Mouse (Mus musculus) MEL (cell line): ENCODE data around the gene 4933407L21Rik. TPM values are rescaled to one million over a fixed set of nuclear protein-coding genes. Genes with fewer than 3 reads are reported as not detected.

Experiments used
- DNase-seq: peaks from one replicate; pipeline ENCODE4 v3.0.0; 2011; ENCODE audit warnings: low read depth, low spot score
- H3K27ac ChIP-seq: 2 replicates; pipeline ENCODE4 v1.5.1; 2012; ENCODE audit warnings: low read depth, mild to moderate bottlenecking, control low read depth, low read length, moderate library complexity; ENCODE audit not compliant: control insufficient read depth
- H3K27me3 ChIP-seq, 2 experiments: fragments of 150-350 bp in 1 of 2; sonication (generic) in 1 of 2; 2 replicates each; pipeline ENCODE4 v1.6.1; 2012; ENCODE audit warnings: low read length in 2 of 2, mild to moderate bottlenecking in 2 of 2, improper control_type of control experiment in 1 of 2, moderate library complexity in 1 of 2; ENCODE audit not compliant: insufficient read depth in 2 of 2, control insufficient read depth in 1 of 2
- H3K36me3 ChIP-seq, 2 experiments: 2 replicates each; pipeline ENCODE4 v1.6.1; 2012 to 2014; ENCODE audit warnings: low read length in 2 of 2, improper control_type of control experiment in 1 of 2, inconsistent platforms in 1 of 2, mild to moderate bottlenecking in 1 of 2; ENCODE audit not compliant: insufficient read depth in 2 of 2, control insufficient read depth in 1 of 2
- H3K4me1 ChIP-seq, 2 experiments: fragments of 150-350 bp in 1 of 2; sonication (generic) in 1 of 2; 2 replicates each; pipeline ENCODE4 v1.6.1; 2012; ENCODE audit warnings: low read length in 2 of 2, improper control_type of control experiment in 1 of 2, mild to moderate bottlenecking in 1 of 2; ENCODE audit not compliant: insufficient read depth in 2 of 2, control insufficient read depth in 1 of 2
- H3K4me3 ChIP-seq, 2 experiments: fragments of 150-350 bp in 1 of 2; sonication (generic) in 1 of 2; 2 replicates each; pipeline ENCODE4 v1.5.1; 2012; ENCODE audit warnings: low read depth in 2 of 2, low read length in 2 of 2, mild to moderate bottlenecking in 2 of 2, moderate library complexity in 2 of 2, control low read depth in 1 of 2, improper control_type of control experiment in 1 of 2; ENCODE audit not compliant: control insufficient read depth in 1 of 2, insufficient read depth in 1 of 2
- H3K79me2 ChIP-seq: 2 replicates; pipeline ENCODE4 v1.6.1; 2012; ENCODE audit warnings: mild to moderate bottlenecking, low read length, moderate library complexity; ENCODE audit not compliant: control insufficient read depth, poor library complexity, insufficient read depth
- H3K9ac ChIP-seq: 2 replicates; pipeline ENCODE4 v1.6.1; 2012; ENCODE audit warnings: low read depth, mild to moderate bottlenecking, control low read depth, low read length, moderate library complexity; ENCODE audit not compliant: control insufficient read depth, poor library complexity, severe bottlenecking
- H3K9me3 ChIP-seq: fragments of 150-350 bp; sonication (generic); replicated peaks from 2 replicates; pipeline ENCODE4 v1.6.1; 2012; ENCODE audit warnings: mild to moderate bottlenecking, low read length, improper control_type of control experiment, moderate library complexity; ENCODE audit not compliant: insufficient read depth
- CHD1 ChIP-seq: IDR thresholded peaks from 2 replicates; pipeline ENCODE4 v1.6.1; 2012; ENCODE audit warnings: low read depth, mild to moderate bottlenecking, inconsistent platforms, low read length, improper control_type of control experiment
- CHD2 ChIP-seq: IDR thresholded peaks from 2 replicates; pipeline ENCODE4 v1.6.1; 2011; ENCODE audit warnings: low read length, improper control_type of control experiment
- ELF1 ChIP-seq: IDR thresholded peaks from 2 replicates; pipeline ENCODE4 v1.6.1; 2014; ENCODE audit warnings: low read depth, mild to moderate bottlenecking, inconsistent platforms, low read length, improper control_type of control experiment, moderate library complexity
- EP300 ChIP-seq, 2 experiments: IDR thresholded peaks; 2 replicates each; pipeline ENCODE4 v1.6.1; 2011; ENCODE audit warnings: improper control_type of control experiment in 2 of 2, low read length in 2 of 2, low read depth in 1 of 2, mild to moderate bottlenecking in 1 of 2
- ETS1 ChIP-seq: IDR thresholded peaks from 2 replicates; pipeline ENCODE4 v1.6.1; 2012; ENCODE audit warnings: low read depth, mild to moderate bottlenecking, inconsistent platforms, low read length, improper control_type of control experiment, moderate library complexity
- GABPA ChIP-seq: IDR thresholded peaks from 2 replicates; pipeline ENCODE4 v1.6.1; 2012; ENCODE audit warnings: low read depth, mild to moderate bottlenecking, inconsistent platforms, low read length, improper control_type of control experiment, moderate library complexity
- HCFC1 ChIP-seq: IDR thresholded peaks from 2 replicates; pipeline ENCODE4 v1.6.1; 2012; ENCODE audit warnings: low read depth, mild to moderate bottlenecking, inconsistent platforms, low read length, improper control_type of control experiment, moderate library complexity
- JUND ChIP-seq: IDR thresholded peaks from 2 replicates; pipeline ENCODE4 v1.6.1; 2011; ENCODE audit warnings: low read depth, mild to moderate bottlenecking, improper control_type of control experiment, low read length
- KAT2A ChIP-seq: conservative IDR thresholded peaks from 2 replicates; pipeline ENCODE4 v1.6.1; 2012; ENCODE audit warnings: low read depth, low read length, improper control_type of control experiment, inconsistent platforms
- MAX ChIP-seq: IDR thresholded peaks from 2 replicates; pipeline ENCODE4 v1.6.1; 2011; ENCODE audit warnings: low read length, improper control_type of control experiment
- MAZ ChIP-seq: IDR thresholded peaks from 2 replicates; pipeline ENCODE4 v1.6.1; 2012; ENCODE audit warnings: low read depth, mild to moderate bottlenecking, inconsistent platforms, low read length, improper control_type of control experiment
- MEF2A ChIP-seq: IDR thresholded peaks from 2 replicates; pipeline ENCODE4 v1.6.1; 2014; ENCODE audit warnings: low read depth, mild to moderate bottlenecking, inconsistent platforms, low read length, improper control_type of control experiment; ENCODE audit not compliant: poor library complexity, insufficient replicate concordance, severe bottlenecking; ENCODE audit errors: extremely low read depth
- MXI1 ChIP-seq: IDR thresholded peaks from 2 replicates; pipeline ENCODE4 v1.6.1; 2011; ENCODE audit warnings: mild to moderate bottlenecking, low read depth, low read length, improper control_type of control experiment
- MYB ChIP-seq: IDR thresholded peaks from 2 replicates; pipeline ENCODE4 v1.6.1; 2011; ENCODE audit warnings: mild to moderate bottlenecking, low read depth, low read length, improper control_type of control experiment
- NELFE ChIP-seq: IDR thresholded peaks from 2 replicates; pipeline ENCODE4 v1.6.1; 2011; ENCODE audit warnings: low read depth, low read length, improper control_type of control experiment
- NRF1 ChIP-seq: IDR thresholded peaks from 2 replicates; pipeline ENCODE4 v1.6.1; 2014; ENCODE audit warnings: low read depth, mild to moderate bottlenecking, inconsistent platforms, low read length, improper control_type of control experiment, moderate library complexity; ENCODE audit not compliant: poor library complexity, insufficient read depth, severe bottlenecking
- POLR2A ChIP-seq, 2 experiments: IDR thresholded peaks; 2 replicates each; pipeline ENCODE4 v1.6.1; 2011 to 2012; ENCODE audit warnings: low read length in 2 of 2, mild to moderate bottlenecking in 2 of 2, control low read depth in 1 of 2, improper control_type of control experiment in 1 of 2, low read depth in 1 of 2, moderate library complexity in 1 of 2; ENCODE audit not compliant: control insufficient read depth in 1 of 2, insufficient read depth in 1 of 2, poor library complexity in 1 of 2
- POLR2AphosphoS2 ChIP-seq: IDR thresholded peaks from 2 replicates; pipeline ENCODE4 v1.6.1; 2011; ENCODE audit warnings: low read length, improper control_type of control experiment
- RCOR1 ChIP-seq: IDR thresholded peaks from 2 replicates; pipeline ENCODE4 v1.6.1; 2012; ENCODE audit warnings: low read depth, mild to moderate bottlenecking, inconsistent platforms, low read length, improper control_type of control experiment
- SIN3A ChIP-seq: IDR thresholded peaks from 2 replicates; pipeline ENCODE4 v1.6.1; 2012; ENCODE audit warnings: low read length, improper control_type of control experiment, inconsistent platforms
- SMC3 ChIP-seq: IDR thresholded peaks from 2 replicates; pipeline ENCODE4 v1.6.1; 2011; ENCODE audit warnings: low read depth, low read length, improper control_type of control experiment
- TBP ChIP-seq: IDR thresholded peaks from 2 replicates; pipeline ENCODE4 v1.8.0; 2011; ENCODE audit warnings: low read depth, low read length, improper control_type of control experiment
- TCF12 ChIP-seq: IDR thresholded peaks from 2 replicates; pipeline ENCODE4 v1.6.1; 2014; ENCODE audit warnings: low read depth, mild to moderate bottlenecking, inconsistent platforms, low read length, improper control_type of control experiment, moderate library complexity
- UBTF ChIP-seq: IDR thresholded peaks from 2 replicates; pipeline ENCODE4 v1.6.1; 2012; ENCODE audit warnings: low read depth, mild to moderate bottlenecking, inconsistent platforms, low read length, improper control_type of control experiment, moderate library complexity, borderline replicate concordance; ENCODE audit not compliant: insufficient read depth
- USF1 ChIP-seq: IDR thresholded peaks from 2 replicates; pipeline ENCODE4 v1.6.1; 2014; ENCODE audit warnings: low read depth, mild to moderate bottlenecking, inconsistent platforms, low read length, improper control_type of control experiment, moderate library complexity
- ZC3H11A ChIP-seq: IDR thresholded peaks from 2 replicates; pipeline ENCODE4 v1.6.1; 2012; ENCODE audit warnings: low read depth, mild to moderate bottlenecking, inconsistent platforms, low read length, improper control_type of control experiment
- ZMIZ1 ChIP-seq: IDR thresholded peaks from 2 replicates; pipeline ENCODE4 v1.6.1; 2012; ENCODE audit warnings: low read depth, mild to moderate bottlenecking, inconsistent platforms, low read length, improper control_type of control experiment, moderate library complexity
- polyA plus RNA-seq, 2 experiments: library from polyadenylated mRNA; stranded (reverse) in 1 of 2; unstranded in 1 of 2; fragments of >175 nt in 1 of 2; fragments of >200 nt in 1 of 2; gene quantifications; 2 replicates each; pipeline versions ENCODE4 v1.2.1 to v1.2.4; 2012; ENCODE audit warnings: low replicate concordance in 2 of 2, low read depth in 1 of 2; ENCODE audit not compliant: insufficient read length in 2 of 2, insufficient read depth in 1 of 2, missing spikeins in 1 of 2
- total RNA-seq: library from RNA; depleted of rRNA; stranded (reverse); fragments of 300-350 nt; gene quantifications from 2 replicates; pipeline ENCODE4 v1.2.3, GENCODE M21; 2012

4933407L21Rik gene
- total and polyA plus RNA-seq, 3 experiments: not detected

- Histone ChIP-seq H3K36me3 (no peaks in the 10 kb centered on the region), H3K27me3 (no peaks in the 10 kb centered on the region; a peak in 1 of 4 replicates), H3K4me3 (no peak overlapping the region), H3K4me1 (peaks cover 0 to 8% of the 10 kb centered on the region in 2 experiments; a peak in 2 of 4 replicates), H3K9ac (no peak overlapping the region), H3K79me2 (no peaks in the 10 kb centered on the region), H3K9me3 (no peaks in the 10 kb centered on the region), H3K27ac (no peak overlapping the region)
- TF ChIP-seq POLR2A (IDR thresholded peaks at IDR 0.05; ENCODE audit: control insufficient read depth in 1 of 2, insufficient read depth in 1 of 2, low read depth in 1 of 2, low read length in 2 of 2, poor library complexity in 1 of 2) (no peak), CHD2 (no peak), USF1 (no peak), NRF1 (no peak), MAX (no peak), MAZ (no peak), POLR2AphosphoS2 (no peak), MYB (no peak), SIN3A (no peak), ZC3H11A (no peak), ZMIZ1 (no peak), EP300 (IDR thresholded peaks at IDR 0.05; ENCODE audit: low read depth in 1 of 2, low read length in 2 of 2) (no peak), SMC3 (no peak), ETS1 (no peak), JUND (no peak), NELFE (no peak), GABPA (no peak), RCOR1 (no peak), CHD1 (no peak)
- no peak for DNase-seq
Observed at GRCm38 (mm10) chr1:85887221-85887620, 41.1 kb upstream of the 4933407L21Rik start.

- H3K4me1 ChIP-seq: peaks cover 8 to 26% of the 10 kb centered on the region in 2 experiments
- TF ChIP-seq TCF12 (0 out of 2 replicates have a peak, but pooled peaks have one; percentile 27), HCFC1 (no peak), TBP (peak; percentile 92), KAT2A (no peak), NELFE (peak; percentile 42; the same call in 1 of the 2 replicates), UBTF (0 out of 2 replicates have a peak, but pooled peaks have one; percentile 87), NRF1 (peak; percentile 71), MXI1 (0 out of 2 replicates have a peak, but pooled peaks have one; percentile 47), POLR2A (IDR thresholded peaks at IDR 0.05; ENCODE audit: control insufficient read depth in 1 of 2, insufficient read depth in 1 of 2, low read depth in 1 of 2, low read length in 2 of 2, poor library complexity in 1 of 2) (peak; percentile 49 to 57; a peak in 2 of 4 replicates), ELF1 (peak; percentile 51; the same call in 1 of the 2 replicates), SIN3A (peak; percentile 55), MEF2A (no peak)
- TF ChIP-seq, all 39 proteins: peak for 9
- no peaks in the 10 kb centered on the region for H3K9me3 ChIP-seq
- peak within 1 kb of the TSS; percentile 68 for H3K9ac ChIP-seq
- DNase-seq: peak; percentile 88
- H3K36me3 ChIP-seq: peaks cover 0 to 14% of the 10 kb centered on the region in 2 experiments; a peak in 2 of 4 replicates
- H3K4me3 ChIP-seq: peak within 1 kb of the TSS; percentile 76 to 99
- no peaks in the 10 kb centered on the region; the same call in 1 of the 2 replicates for H3K79me2 ChIP-seq
- no peak within 1 kb of the TSS; the same call in 1 of the 2 replicates for H3K27ac ChIP-seq
- H3K27me3 ChIP-seq: no peaks in the 10 kb centered on the region
Observed at GRCm38 (mm10) chr1:85894231-85894747, 34.0 kb upstream of the 4933407L21Rik start, which contains the start of gene Itm2c. Itm2c (plus strand) TSS chr1:85894281.
